Mouse (Mus musculus): ENCODE measurements at regions not wholly inside any gene's neighbourhood (a gene's known extent, or its start where the extent isn't known, plus 50 kb on each side); places are given as distances from the start of the nearest gene placed in this dataset.
"Not testable (repeated sequence)": the region's sequence is repeated elsewhere in the genome, so short reads cannot be mapped to it uniquely, and the experiment has no call there.

- ATAC-seq (replicated peaks; ENCODE audit: poor library complexity, severe bottlenecking): not testable (repeated sequence)
Measured at GRCm38 (mm10) chr6:47679946-47680345, 84.8 kb upstream of the Ezh2 start.

- ATAC-seq (replicated peaks; ENCODE audit: poor library complexity, severe bottlenecking): not testable (repeated sequence)
Measured at GRCm38 (mm10) chr6:47672741-47673140, 77.6 kb upstream of the Ezh2 start.

DNA sequence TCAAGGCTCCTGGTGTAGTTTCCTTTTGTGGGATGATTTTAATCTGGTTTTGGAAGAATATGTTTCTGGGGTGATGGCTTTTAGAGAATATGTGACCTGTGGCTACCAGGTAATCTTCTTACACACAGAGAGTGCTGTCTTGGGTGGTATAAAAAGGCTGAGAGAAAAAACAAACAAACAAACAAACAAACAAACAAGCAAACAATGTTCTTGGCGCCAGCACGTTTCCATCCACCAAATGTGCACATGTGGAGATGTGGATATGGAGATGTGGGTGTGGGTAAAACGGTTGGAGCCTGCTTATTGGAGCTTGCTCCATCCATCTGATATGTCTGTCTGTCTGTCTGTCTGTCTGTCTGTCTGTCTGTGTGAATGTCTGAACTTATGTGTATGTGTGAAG lies 57.7 kb upstream of the Ezh2 start:
- ATAC-seq (replicated peaks; ENCODE audit: poor library complexity, severe bottlenecking): not testable (repeated sequence)

GRCm38 (mm10) chr6:47651385-47651718 lies 56.2 kb upstream of the Ezh2 start:
- peak; percentile 16 for ATAC-seq (replicated peaks; ENCODE audit: poor library complexity, severe bottlenecking)

DNA sequence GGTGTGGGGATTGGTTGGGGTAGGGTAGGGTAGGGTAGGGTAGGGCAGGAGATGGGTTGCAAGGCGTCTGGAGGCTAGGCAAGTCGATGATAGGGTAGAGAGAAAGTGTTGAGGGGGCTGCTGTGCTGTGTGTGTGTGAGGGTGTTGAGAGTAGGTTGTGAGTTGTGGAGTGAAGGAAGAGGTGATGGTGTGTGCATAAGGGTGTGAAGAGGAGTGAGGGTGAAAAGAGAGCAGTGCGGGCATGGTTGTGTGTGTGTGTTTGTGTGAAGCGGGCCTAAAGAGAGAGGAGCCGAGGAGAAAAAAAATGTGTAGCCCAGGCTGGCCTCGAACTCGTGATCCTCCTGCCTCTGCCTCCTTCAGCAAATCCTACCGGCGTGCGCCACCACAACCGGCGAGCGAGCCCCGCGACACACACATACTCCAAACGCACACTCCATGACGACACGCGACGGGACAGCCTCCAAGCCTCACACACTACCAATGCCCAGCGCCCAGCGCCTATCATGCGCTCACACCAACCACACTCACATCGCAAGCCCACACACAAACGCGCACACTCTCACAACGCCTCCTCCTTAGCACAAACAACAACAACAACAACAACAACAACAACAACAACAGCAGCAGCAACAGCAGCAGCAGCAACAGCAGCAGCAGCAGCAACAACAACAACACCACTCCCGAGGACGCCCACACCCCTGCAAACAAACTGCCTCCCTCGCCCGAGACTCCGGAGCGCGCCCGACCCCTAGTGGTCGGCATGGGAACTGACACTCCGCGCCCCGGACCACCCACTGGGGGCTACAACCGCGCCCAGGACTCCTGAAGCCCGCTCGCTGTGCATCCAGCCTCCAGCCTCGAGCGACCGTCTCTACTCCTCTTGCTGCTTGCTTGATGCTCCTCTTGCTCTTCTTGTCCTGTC lies 55.6 kb upstream of the Ezh2 start:
- peak; percentile 98 for ATAC-seq (replicated peaks; ENCODE audit: poor library complexity, severe bottlenecking)

- no peak for ATAC-seq (replicated peaks; ENCODE audit: poor library complexity, severe bottlenecking)
Measured at GRCm38 (mm10) chr6:47649961-47650360, 54.8 kb upstream of the Ezh2 start.

- no peak for ATAC-seq (replicated peaks; ENCODE audit: poor library complexity, severe bottlenecking)
Measured at GRCm38 (mm10) chr6:47649451-47649931, 54.4 kb upstream of the Ezh2 start.

GRCm38 (mm10) chr6:47648899-47649298 lies 53.8 kb upstream of the Ezh2 start:
- ATAC-seq (replicated peaks; ENCODE audit: poor library complexity, severe bottlenecking): no peak

- no peak for ATAC-seq (replicated peaks; ENCODE audit: poor library complexity, severe bottlenecking)
Measured at GRCm38 (mm10) chr6:47648316-47648715, 53.2 kb upstream of the Ezh2 start.

GRCm38 (mm10) chr6:47647876-47648275 lies 52.7 kb upstream of the Ezh2 start:
- no peak for ATAC-seq (replicated peaks; ENCODE audit: poor library complexity, severe bottlenecking)

DNA sequence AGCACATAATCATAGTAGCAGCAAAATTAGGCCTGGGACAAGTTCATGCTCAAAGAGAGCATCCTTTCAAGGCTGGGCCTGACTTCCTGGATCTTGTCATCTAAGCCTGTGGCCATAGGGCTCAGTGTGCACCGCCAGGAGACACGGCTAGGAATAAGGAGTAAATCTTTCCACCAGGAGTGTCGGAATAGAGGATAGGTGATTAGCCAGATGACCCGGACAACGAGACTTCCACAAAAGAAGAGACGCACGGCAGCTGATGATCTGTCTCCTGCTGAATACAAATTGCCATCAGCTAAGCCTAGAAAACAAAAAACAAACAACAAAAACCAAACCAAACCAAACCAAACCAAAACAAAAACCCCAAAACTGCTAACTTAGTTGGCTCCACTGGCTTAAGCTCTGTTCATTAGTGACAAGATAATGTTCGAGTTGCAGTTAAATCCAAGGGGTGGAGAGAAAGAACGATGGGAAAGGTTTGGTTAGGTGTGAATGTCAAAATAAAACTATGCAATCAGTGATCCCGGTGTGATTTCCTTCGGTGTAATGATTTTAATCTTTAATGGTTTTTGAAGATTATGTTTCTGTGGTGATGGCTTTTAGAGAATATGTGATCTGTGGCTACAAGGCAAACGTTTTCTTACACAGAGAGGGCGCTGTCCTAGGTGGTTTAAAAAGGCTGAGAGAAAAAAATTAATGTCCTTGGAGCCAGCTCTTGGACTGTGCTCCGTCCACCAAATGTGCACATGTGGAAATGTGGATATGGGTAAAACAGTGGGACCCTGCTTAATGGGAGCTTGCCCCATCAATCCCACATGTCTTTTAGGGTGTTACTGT lies 51.8 kb upstream of the Ezh2 start:
- ATAC-seq (replicated peaks; ENCODE audit: poor library complexity, severe bottlenecking): no peak

DNA sequence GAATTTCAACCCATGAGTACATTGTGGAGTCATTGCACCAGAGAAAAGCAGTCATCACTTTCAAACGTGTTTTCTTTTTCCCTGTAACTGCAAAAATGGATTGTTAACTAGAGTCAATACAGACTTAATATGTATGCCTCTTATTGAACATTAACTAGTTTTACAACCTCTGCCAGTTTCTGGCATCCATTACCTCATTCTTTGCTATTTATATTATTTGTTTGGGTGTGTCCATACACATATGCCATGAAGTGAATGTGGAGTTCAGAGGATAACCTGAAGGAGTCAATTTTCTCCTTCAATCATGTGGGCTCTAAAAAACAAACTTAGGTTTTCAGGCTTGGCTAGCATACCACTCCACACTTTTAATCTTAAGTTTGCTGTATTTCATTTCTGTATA lies 50.9 kb upstream of the Ezh2 start:
- ATAC-seq (replicated peaks; ENCODE audit: poor library complexity, severe bottlenecking): no peak

Data from granulocyte monocyte progenitor cell, adult 5-6 weeks (primary cell).